Mouse (Mus musculus) ES-E14 (cell line): ENCODE data around the gene Manba. TPM values are rescaled to one million over a fixed set of nuclear protein-coding genes. Genes with fewer than 3 reads are reported as not detected.
A peak's percentile ranks its signal among the peaks of the same experiment; 100 is the strongest.
"Not testable (repeated sequence)": the region's sequence is repeated elsewhere in the genome, so short reads cannot be mapped to it uniquely, and the experiment has no call there.

Experiments
- DNase-seq: peaks from one replicate; pipeline ENCODE4 v3.0.0-alpha.2; 2013; ENCODE audit warnings: low read depth, low spot score
- H3K27ac ChIP-seq: 2 replicates; pipeline ENCODE4 v1.5.1; 2012; ENCODE audit warnings: low read depth, mild to moderate bottlenecking, low read length, moderate library complexity, mixed read lengths; ENCODE audit not compliant: poor library complexity, insufficient read depth, severe bottlenecking
- H3K36me3 ChIP-seq: 2 replicates; pipeline ENCODE4 v1.6.1; 2012; ENCODE audit warnings: mild to moderate bottlenecking, low read length, moderate library complexity, mixed read lengths; ENCODE audit not compliant: control insufficient read depth, poor library complexity, insufficient read depth, severe bottlenecking
- H3K4me1 ChIP-seq, 2 experiments: fragments of 150-350 bp in 1 of 2; sonication (generic) in 1 of 2; 2 replicates each; pipeline ENCODE4 v1.6.1; 2012; ENCODE audit warnings: low read length in 2 of 2, mild to moderate bottlenecking in 1 of 2, mixed read lengths in 1 of 2; ENCODE audit not compliant: control insufficient read depth in 2 of 2, insufficient read depth in 2 of 2, poor library complexity in 1 of 2
- H3K4me3 ChIP-seq, 2 experiments: fragments of 150-350 bp in 1 of 2; sonication (generic) in 1 of 2; 2 replicates each; pipeline ENCODE4 v1.5.1; 2012; ENCODE audit warnings: low read length in 2 of 2, low read depth in 1 of 2, mild to moderate bottlenecking in 1 of 2, mixed read lengths in 1 of 2; ENCODE audit not compliant: insufficient read depth in 1 of 2, poor library complexity in 1 of 2, severe bottlenecking in 1 of 2
- H3K9ac ChIP-seq: 2 replicates; pipeline ENCODE4 v1.6.1; 2012; ENCODE audit warnings: low read depth, mild to moderate bottlenecking, low read length, mixed read lengths; ENCODE audit not compliant: poor library complexity, insufficient read depth, severe bottlenecking
- H3K9me3 ChIP-seq: fragments of 150-350 bp; sonication (generic); 2 replicates; pipeline ENCODE4 v1.6.1; 2012; ENCODE audit warnings: low read depth, mild to moderate bottlenecking, low read length; ENCODE audit not compliant: control insufficient read depth, insufficient read depth
- CHD2 ChIP-seq: IDR thresholded peaks from 2 replicates; pipeline ENCODE4 v1.6.1; 2014; ENCODE audit warnings: mild to moderate bottlenecking, low read depth, low read length, inconsistent platforms
- HCFC1 ChIP-seq: IDR thresholded peaks from 2 replicates; pipeline ENCODE4 v1.6.1; 2012; ENCODE audit warnings: low read length, inconsistent platforms, borderline replicate concordance; ENCODE audit not compliant: insufficient read depth
- MAFK ChIP-seq: IDR thresholded peaks from 2 replicates; pipeline ENCODE4 v1.6.1; 2014; ENCODE audit warnings: mild to moderate bottlenecking, low read depth, low read length, inconsistent platforms; ENCODE audit not compliant: insufficient read depth
- ZC3H11A ChIP-seq: IDR thresholded peaks from 2 replicates; pipeline ENCODE4 v1.6.1; 2012; ENCODE audit warnings: low read depth, mild to moderate bottlenecking, inconsistent platforms, low read length, borderline replicate concordance
- ZNF384 ChIP-seq: IDR thresholded peaks from 2 replicates; pipeline ENCODE4 v1.6.1; 2012; ENCODE audit warnings: low read depth, low read length, inconsistent platforms
- in situ Hi-C, 2 experiments: fragments of 600-800 bp; cut with MboI; formaldehyde crosslinking; loops; one replicate each; pipeline ENCODE4 v1.15.1; 2025; ENCODE audit warnings: low sequenced_read_pairs in 2 of 2, inconsistent platforms in 1 of 2; ENCODE audit not compliant: unreplicated experiment in 2 of 2
- total RNA-seq: library from RNA; depleted of rRNA; stranded (reverse); fragments of 300-350 nt; gene quantifications from 2 replicates; pipeline ENCODE4 v1.2.3, GENCODE M21; 2012

The Manba gene
- total RNA-seq, 1 experiment = 75.2 TPM

DNA sequence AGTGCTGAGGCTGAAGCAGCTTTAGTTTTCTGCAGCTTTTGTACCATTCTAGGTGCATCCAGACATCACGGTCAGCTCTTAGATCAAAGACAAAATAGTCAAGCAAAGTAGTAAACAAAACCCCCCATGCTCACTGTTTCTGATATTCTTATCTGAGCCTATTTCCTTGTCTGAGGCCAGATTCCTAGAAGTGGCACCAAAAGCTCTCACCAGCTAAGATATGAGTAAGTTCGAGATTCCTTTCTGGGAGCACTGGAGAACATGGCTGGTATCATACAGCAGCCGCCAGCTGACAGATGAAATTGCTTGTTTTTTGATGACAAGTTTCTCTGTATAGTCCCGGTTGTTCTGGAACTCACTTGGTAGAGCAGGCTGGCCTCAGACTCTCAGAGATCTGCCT, 2.4 kb downstream of the Manba start:
- no peak overlapping the region for H3K27ac ChIP-seq
- TF ChIP-seq HCFC1 (no peak), CHD2 (no peak), MAFK (no peak), ZC3H11A (no peak), ZNF384 (no peak)

DNA sequence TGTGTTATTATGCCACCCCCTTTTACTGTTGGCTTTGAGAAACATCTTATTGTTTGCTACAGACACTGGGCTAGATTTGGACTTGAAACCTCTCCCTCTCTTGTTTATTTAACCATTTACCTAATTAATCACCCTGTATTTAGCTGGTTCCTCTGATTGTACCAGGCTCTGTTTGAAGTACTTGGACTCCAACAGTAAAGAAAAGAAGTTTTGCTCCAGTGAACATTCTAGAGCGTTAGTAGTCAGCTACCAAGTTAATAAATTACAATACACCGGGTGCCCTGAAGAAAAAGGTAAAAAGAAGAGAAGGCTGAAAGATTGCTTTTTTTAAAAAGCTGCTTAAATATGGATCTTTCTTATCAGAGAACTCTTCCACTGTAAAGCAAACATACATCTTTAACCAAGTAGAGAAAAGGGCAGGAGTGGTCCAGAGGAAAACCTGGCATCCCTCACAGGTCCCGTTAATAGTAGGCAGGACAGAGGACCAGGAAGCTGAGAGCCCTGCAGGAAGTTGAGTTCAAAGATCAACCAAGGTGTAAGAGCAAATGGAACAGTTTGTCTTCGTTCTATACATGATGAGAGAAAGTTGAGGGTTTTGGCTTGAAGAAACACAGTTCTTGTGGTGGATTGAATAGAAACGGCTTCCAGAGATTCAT, 4.6 kb downstream of the Manba start:
- in situ Hi-C loops = no loop called here
- Histone ChIP-seq H3K4me3 (no peak overlapping the region), H3K9me3 (no peaks in the 10 kb centered on the region), H3K4me1 (no peaks in the 10 kb centered on the region), H3K36me3 (no peaks in the 10 kb centered on the region; the same call in 1 of the 2 replicates), H3K27ac (no peak overlapping the region), H3K9ac (no peak overlapping the region)
- DNase-seq = no peak
- TF ChIP-seq HCFC1 = no peak
- no peak for TF ChIP-seq ZC3H11A
- no peak for TF ChIP-seq CHD2
- no peak for TF ChIP-seq ZNF384
- TF ChIP-seq MAFK = no peak

More for the DNA sequence above, 2.4 kb downstream of the Manba start:
- Histone ChIP-seq H3K36me3 (no peaks in the 10 kb centered on the region; the same call in 1 of the 2 replicates), H3K9ac (no peak overlapping the region), H3K4me1 (no peaks in the 10 kb centered on the region), H3K4me3 (no peak overlapping the region), H3K9me3 (no peaks in the 10 kb centered on the region)
- in situ Hi-C loops = no loop called here
- DNase-seq = no peak

DNA sequence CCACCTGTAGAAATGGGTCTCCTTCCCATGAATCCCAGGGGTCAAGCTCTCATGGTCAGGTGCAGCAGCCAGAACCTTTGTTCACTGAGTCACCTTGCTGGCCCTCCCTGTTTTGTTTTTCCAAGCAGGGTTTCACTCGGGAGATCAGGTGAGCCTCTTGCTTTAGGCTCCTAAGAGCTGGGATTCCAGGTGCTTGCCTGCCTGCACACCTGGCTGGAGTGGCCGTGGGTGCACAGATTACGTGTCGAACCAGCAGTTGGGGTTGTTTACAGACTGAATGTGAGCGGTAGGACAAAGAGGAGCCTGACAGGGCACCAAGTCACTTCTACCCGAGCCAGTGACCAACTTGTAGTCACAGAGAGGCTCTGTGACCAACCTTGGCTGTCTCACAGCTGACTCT, 5.7 kb downstream of the Manba start:
- Histone ChIP-seq H3K9ac (no peak overlapping the region), H3K27ac (no peak overlapping the region), H3K4me3 (no peak overlapping the region), H3K36me3 (no peaks in the 10 kb centered on the region; the same call in 1 of the 2 replicates), H3K9me3 (no peaks in the 10 kb centered on the region), H3K4me1 (no peaks in the 10 kb centered on the region)
- in situ Hi-C loops = no loop called here
- TF ChIP-seq CHD2 (no peak), MAFK (no peak), ZNF384 (no peak), HCFC1 (no peak), ZC3H11A (no peak)
- DNase-seq = no peak

DNA sequence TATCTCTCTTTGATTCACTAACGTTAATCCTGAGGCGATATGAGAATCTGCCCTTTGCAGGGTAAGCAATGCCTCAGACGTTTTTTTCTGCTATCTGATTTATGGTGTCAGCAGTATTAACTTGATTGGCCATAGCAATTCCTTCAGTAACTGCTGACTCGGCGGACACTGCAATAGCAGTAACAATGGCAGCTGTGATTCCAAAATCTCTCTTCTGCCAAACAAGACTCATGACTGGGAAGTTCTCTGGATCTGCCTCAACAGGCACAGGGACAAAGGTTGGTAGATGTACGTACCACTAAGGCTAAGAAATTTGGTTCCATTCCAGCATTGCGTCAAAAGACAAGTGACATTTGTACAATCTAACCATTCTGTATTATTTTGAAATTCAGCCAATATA, 7.9 kb downstream of the Manba start:
- H3K27ac ChIP-seq, H3K4me3 ChIP-seq, H3K9ac ChIP-seq, in situ Hi-C loops, H3K9me3 ChIP-seq, H3K4me1 ChIP-seq, DNase-seq, H3K36me3 ChIP-seq: not testable (repeated sequence)
- 0 out of 2 replicates have a peak, but pooled peaks have one; percentile 29 for TF ChIP-seq MAFK

DNA sequence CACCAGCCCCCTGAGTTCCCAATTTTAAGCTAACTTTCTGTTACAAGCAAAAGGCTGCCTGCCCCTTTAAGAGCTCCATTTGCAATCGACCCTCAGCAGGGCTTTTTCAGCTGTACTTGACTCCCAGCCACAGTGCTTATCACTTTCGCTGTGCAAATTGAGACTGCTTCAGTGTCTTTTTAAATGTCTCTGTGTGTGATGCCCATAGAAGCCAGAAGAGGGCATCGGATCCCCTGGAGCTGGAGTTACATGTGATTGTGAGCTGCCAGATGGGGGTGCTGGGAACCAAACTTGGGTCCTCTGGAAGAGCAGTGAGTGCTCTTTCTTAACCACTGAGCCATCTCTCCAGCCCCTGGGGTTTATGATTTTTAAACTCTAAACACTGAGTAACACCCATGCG, 12.5 kb downstream of the Manba start:
- H3K36me3 ChIP-seq, H3K9me3 ChIP-seq, H3K4me1 ChIP-seq, H3K27ac ChIP-seq, H3K4me3 ChIP-seq, in situ Hi-C loops, DNase-seq, H3K9ac ChIP-seq: not testable (repeated sequence)
